Mouse (Mus musculus) CH12.LX (cell line): ENCODE measurements around the gene Zfp689. TPM values are rescaled to one million over a fixed set of nuclear protein-coding genes. Genes with fewer than 3 reads are reported as not detected.

Experiments
- DNase-seq: peaks from one replicate; pipeline ENCODE4 v3.0.0-alpha.2; 2013; ENCODE audit errors: extremely low read depth
- H3K27ac ChIP-seq: 2 replicates; pipeline ENCODE4 v1.5.1; 2012; ENCODE audit warnings: low read depth, mild to moderate bottlenecking, control low read depth, moderate library complexity; ENCODE audit not compliant: insufficient read depth
- H3K27me3 ChIP-seq: replicated peaks from 2 replicates; pipeline ENCODE3; 2012; ENCODE audit warnings: inconsistent platforms
- H3K36me3 ChIP-seq, 2 experiments: replicated peaks in 1 of 2; 2 replicates each; pipeline versions ENCODE3 to v1.6.1; 2012; ENCODE audit warnings: inconsistent platforms in 1 of 2, low read length in 1 of 2, mild to moderate bottlenecking in 1 of 2, mixed read lengths in 1 of 2, moderate library complexity in 1 of 2; ENCODE audit not compliant: control insufficient read depth in 1 of 2, insufficient read depth in 1 of 2
- H3K4me1 ChIP-seq, 2 experiments: 2 replicates each; pipeline ENCODE4 v1.6.1; 2012; ENCODE audit warnings: inconsistent platforms in 1 of 2, moderate library complexity in 1 of 2; ENCODE audit not compliant: insufficient read depth in 2 of 2, control insufficient read depth in 1 of 2
- H3K4me2 ChIP-seq: 2 replicates; pipeline ENCODE4 v1.6.1; 2012; ENCODE audit warnings: low read depth, mild to moderate bottlenecking, control low read depth; ENCODE audit not compliant: poor library complexity, insufficient read depth, severe bottlenecking
- H3K4me3 ChIP-seq, 3 experiments: fragments of 150-350 bp in 1 of 3; sonication (generic) in 1 of 3; replicated peaks in 1 of 3; 2 replicates each; pipeline versions ENCODE3 to v1.5.1; 2011 to 2012; ENCODE audit warnings: low read depth in 2 of 3, low read length in 2 of 3, mild to moderate bottlenecking in 2 of 3, moderate library complexity in 2 of 3, control low read depth in 1 of 3, improper control_type of control experiment in 1 of 3, inconsistent platforms in 1 of 3, mixed read lengths in 1 of 3; ENCODE audit not compliant: poor library complexity in 1 of 3
- H3K79me2 ChIP-seq: replicated peaks from 2 replicates; pipeline ENCODE4 v1.6.1; 2012; ENCODE audit warnings: mild to moderate bottlenecking, moderate library complexity; ENCODE audit not compliant: control insufficient read depth, poor library complexity, insufficient read depth, severe bottlenecking; ENCODE audit errors: extremely low read depth
- H3K9ac ChIP-seq: 2 replicates; pipeline ENCODE4 v1.6.1; 2012; ENCODE audit warnings: low read depth, mild to moderate bottlenecking, control low read depth, moderate library complexity; ENCODE audit not compliant: insufficient read depth
- H3K9me3 ChIP-seq: replicated peaks from 2 replicates; pipeline ENCODE3; 2012; ENCODE audit warnings: low read length, inconsistent platforms, mixed read lengths
- BHLHE40 ChIP-seq: IDR thresholded peaks from 2 replicates; pipeline ENCODE4 v1.6.1; 2011; ENCODE audit warnings: mild to moderate bottlenecking, low read depth, low read length, improper control_type of control experiment
- CHD1 ChIP-seq: IDR thresholded peaks from 2 replicates; pipeline ENCODE4 v1.6.1; 2012; ENCODE audit warnings: low read depth, low read length, improper control_type of control experiment, inconsistent platforms
- CHD2 ChIP-seq: IDR thresholded peaks from 2 replicates; pipeline ENCODE4 v1.6.1; 2011; ENCODE audit warnings: low read length, improper control_type of control experiment
- CTCF ChIP-seq, 2 experiments: IDR thresholded peaks in 1 of 2; conservative IDR thresholded peaks in 1 of 2; 2 replicates each; pipeline ENCODE4 v1.5.1; 2011 to 2012; ENCODE audit warnings: low read depth in 2 of 2, low read length in 2 of 2, improper control_type of control experiment in 1 of 2, inconsistent platforms in 1 of 2, mild to moderate bottlenecking in 1 of 2, moderate library complexity in 1 of 2
- ELF1 ChIP-seq: IDR thresholded peaks from 2 replicates; pipeline ENCODE4 v1.6.1; 2014; ENCODE audit warnings: low read depth, mild to moderate bottlenecking, inconsistent platforms, low read length, improper control_type of control experiment
- ETS1 ChIP-seq: conservative IDR thresholded peaks from 2 replicates; pipeline ENCODE4 v1.6.1; 2012; ENCODE audit warnings: low read depth, mild to moderate bottlenecking, inconsistent platforms, low read length, improper control_type of control experiment, moderate library complexity
- HCFC1 ChIP-seq: IDR thresholded peaks from 2 replicates; pipeline ENCODE4 v1.6.1; 2012; ENCODE audit warnings: low read depth, mild to moderate bottlenecking, inconsistent platforms, low read length, improper control_type of control experiment
- IRF4 ChIP-seq: IDR thresholded peaks from 2 replicates; pipeline ENCODE4 v1.6.1; 2014; ENCODE audit warnings: low read depth, mild to moderate bottlenecking, inconsistent platforms, low read length, improper control_type of control experiment
- JUN ChIP-seq: IDR thresholded peaks from 2 replicates; pipeline ENCODE4 v1.6.1; 2011; ENCODE audit warnings: low read depth, mild to moderate bottlenecking, low read length, improper control_type of control experiment, moderate library complexity; ENCODE audit not compliant: insufficient read depth
- MAFK ChIP-seq: IDR thresholded peaks from 2 replicates; pipeline ENCODE4 v1.6.1; 2011; ENCODE audit warnings: low read length, improper control_type of control experiment; ENCODE audit not compliant: insufficient replicate concordance
- MAX ChIP-seq: IDR thresholded peaks from 2 replicates; pipeline ENCODE4 v1.6.1; 2011; ENCODE audit warnings: low read length, improper control_type of control experiment
- MAZ ChIP-seq: IDR thresholded peaks from 2 replicates; pipeline ENCODE4 v1.6.1; 2012; ENCODE audit warnings: low read depth, mild to moderate bottlenecking, inconsistent platforms, low read length, improper control_type of control experiment, moderate library complexity
- MYC ChIP-seq: IDR thresholded peaks from 2 replicates; pipeline ENCODE4 v1.6.1; 2011; ENCODE audit warnings: low read depth, mild to moderate bottlenecking, improper control_type of control experiment, low read length
- NRF1 ChIP-seq: IDR thresholded peaks from 2 replicates; pipeline ENCODE4 v1.6.1; 2014; ENCODE audit warnings: low read depth, mild to moderate bottlenecking, inconsistent platforms, low read length, improper control_type of control experiment, moderate library complexity
- PAX5 ChIP-seq: IDR thresholded peaks from 2 replicates; pipeline ENCODE4 v1.6.1; 2012; ENCODE audit warnings: low read length, inconsistent platforms, mixed read lengths
- POLR2A ChIP-seq: IDR thresholded peaks from 2 replicates; pipeline ENCODE4 v1.6.1; 2011; ENCODE audit warnings: low read depth, mild to moderate bottlenecking, improper control_type of control experiment, low read length
- POLR2AphosphoS2 ChIP-seq: IDR thresholded peaks from 2 replicates; pipeline ENCODE4 v1.6.1; 2011; ENCODE audit warnings: low read depth, low read length, improper control_type of control experiment
- RAD21 ChIP-seq: IDR thresholded peaks from 2 replicates; pipeline ENCODE4 v1.6.1; 2011; ENCODE audit warnings: low read depth, mild to moderate bottlenecking, low read length, improper control_type of control experiment, moderate library complexity
- RCOR1 ChIP-seq: conservative IDR thresholded peaks from 2 replicates; pipeline ENCODE4 v1.6.1; 2012; ENCODE audit warnings: low read depth, mild to moderate bottlenecking, inconsistent platforms, low read length, improper control_type of control experiment
- SIN3A ChIP-seq: IDR thresholded peaks from 2 replicates; pipeline ENCODE4 v1.6.1; 2012; ENCODE audit warnings: low read length, improper control_type of control experiment, inconsistent platforms
- SMC3 ChIP-seq: IDR thresholded peaks from 2 replicates; pipeline ENCODE4 v1.6.1; 2011; ENCODE audit warnings: low read depth, low read length, improper control_type of control experiment
- USF2 ChIP-seq: conservative IDR thresholded peaks from 2 replicates; pipeline ENCODE4 v1.6.1; 2011; ENCODE audit warnings: low read depth, low read length, improper control_type of control experiment
- ZC3H11A ChIP-seq: IDR thresholded peaks from 2 replicates; pipeline ENCODE4 v1.6.1; 2012; ENCODE audit warnings: low read depth, mild to moderate bottlenecking, inconsistent platforms, low read length, improper control_type of control experiment
- ZMIZ1 ChIP-seq: IDR thresholded peaks from 2 replicates; pipeline ENCODE4 v1.6.1; 2012; ENCODE audit warnings: low read depth, mild to moderate bottlenecking, inconsistent platforms, low read length, improper control_type of control experiment
- ZNF384 ChIP-seq: IDR thresholded peaks from 2 replicates; pipeline ENCODE4 v1.6.1; 2012; ENCODE audit warnings: low read depth, low read length, improper control_type of control experiment, inconsistent platforms
- dilution Hi-C: fragments of 300-500 bp; cut with MboI; formaldehyde crosslinking; loops from 2 replicates; pipeline ENCODE4 v1.14.3; 2020; ENCODE audit warnings: low sequenced_read_pairs; ENCODE audit not compliant: extremely low pct_unique_long_range_greater_than_20kb, extremely low pct_ligation_motif_present
- in situ Hi-C: fragments of 300-500 bp; cut with MboI; formaldehyde crosslinking; loops from 3 replicates; pipeline ENCODE4 v1.14.3; 2019; ENCODE audit warnings: low sequenced_read_pairs, low pct_ligation_motif_present, low pct_unique_long_range_greater_than_20kb, mixed read lengths
- polyA plus RNA-seq: library from polyadenylated mRNA; unstranded; fragments of >175 nt; gene quantifications from 2 replicates; pipeline ENCODE4 v1.2.1, GENCODE M21; 2012; ENCODE audit warnings: low read depth; ENCODE audit not compliant: insufficient read length
- total RNA-seq, 2 experiments: library from RNA; depleted of rRNA; stranded (reverse); fragments of 300-350 nt in 1 of 2; fragments of >200 nt in 1 of 2; gene quantifications; 2 replicates each; pipeline ENCODE4 v1.2.3; 2012 to 2014

Gene Zfp689
- total and polyA plus RNA-seq, 3 experiments, result 2.3 to 3.6 (median 3.2) TPM

GRCm38 (mm10) chr7:127470743-127471645 is 22.0 kb upstream of the Zfp689 start (continued):
- TF ChIP-seq MYC (no peak; the same call in 1 of the 2 replicates), IRF4 (no peak; the same call in 1 of the 2 replicates), ZMIZ1 (peak; percentile 69), RCOR1 (peak; percentile 91), SIN3A (peak; percentile 81), BHLHE40 (0 out of 2 replicates have a peak, but pooled peaks have one; percentile 10), SMC3 (no peak; the same call in 1 of the 2 replicates), JUN (no peak), CHD2 (peak; percentile 70)

- in situ Hi-C loops (no loop called here), dilution Hi-C loops (no loop called here)
- Histone ChIP-seq H3K36me3 (peaks cover 33 to 54% of the 10 kb centered on the region in 2 experiments), H3K4me2 (peak overlapping the region; percentile 85)
- DNase-seq, result peak; percentile 39
- TF ChIP-seq IRF4, result no peak
- no peak for TF ChIP-seq PAX5
- TF ChIP-seq CHD1, result 0 out of 2 replicates have a peak, but pooled peaks have one; percentile 30
- 0 out of 2 replicates have a peak, but pooled peaks have one; percentile 3 for TF ChIP-seq POLR2A
- TF ChIP-seq POLR2AphosphoS2, result no peak
- TF ChIP-seq BHLHE40, result no peak
- TF ChIP-seq RAD21, result no peak
- no peak for TF ChIP-seq ZC3H11A
- no peak for TF ChIP-seq CHD2
- TF ChIP-seq, all 38 proteins: peak for 2
- no peaks in the 10 kb centered on the region for H3K27me3 ChIP-seq
- peak overlapping the region; percentile 57 for H3K27ac ChIP-seq
- H3K79me2 ChIP-seq, result peaks cover 5% of the 10 kb centered on the region; the same call in 1 of the 2 replicates
- H3K4me3 ChIP-seq, result peak overlapping the region; percentile 64 to 82 (median 77)
- H3K9ac ChIP-seq, result peak overlapping the region; percentile 94
- peaks cover 16% of the 10 kb centered on the region for H3K9me3 ChIP-seq
- H3K4me1 ChIP-seq, result peaks cover 3 to 20% of the 10 kb centered on the region in 2 experiments; a peak in 2 of 4 replicates
These were observed 21.2 kb upstream of the Zfp689 start for GRCm38 (mm10) chr7:127470011-127470715.

- no peak overlapping the region for H3K9ac ChIP-seq
- dilution Hi-C loops, result no loop called here
- H3K36me3 ChIP-seq, result peaks cover 19 to 39% of the 10 kb centered on the region in 2 experiments
- no peak overlapping the region for H3K4me3 ChIP-seq
- DNase-seq, result no peak
- H3K27me3 ChIP-seq, result no peaks in the 10 kb centered on the region
- peaks cover 4% of the 10 kb centered on the region for H3K79me2 ChIP-seq
- H3K27ac ChIP-seq, result no peak overlapping the region
- H3K4me2 ChIP-seq, result no peak overlapping the region
- in situ Hi-C loops, result no loop called here
- peaks cover 16% of the 10 kb centered on the region for H3K9me3 ChIP-seq
- peaks cover 0 to 13% of the 10 kb centered on the region in 2 experiments; a peak in 2 of 4 replicates for H3K4me1 ChIP-seq
- TF ChIP-seq CHD1, result no peak
- TF ChIP-seq IRF4, result no peak
- TF ChIP-seq ZNF384, result no peak
- no peak for TF ChIP-seq NRF1
- no peak for TF ChIP-seq RAD21
- TF ChIP-seq POLR2AphosphoS2, result no peak
- TF ChIP-seq ETS1, result no peak
- no peak for TF ChIP-seq ELF1
- TF ChIP-seq MAFK, result no peak
- no peak for TF ChIP-seq SMC3
- no peak for TF ChIP-seq MAZ
- no peak for TF ChIP-seq CTCF (conservative IDR thresholded peaks at IDR 0.05 in 1 of 2, IDR thresholded peaks at IDR 0.05 in 1 of 2; ENCODE audit: low read depth in 2 of 2, low read length in 2 of 2)
- TF ChIP-seq HCFC1, result no peak
- no peak for TF ChIP-seq USF2
- no peak for TF ChIP-seq RCOR1
- no peak for TF ChIP-seq MAX
- TF ChIP-seq ZC3H11A, result no peak
- no peak for TF ChIP-seq PAX5
These were observed 17.6 kb upstream of the Zfp689 start for GRCm38 (mm10) chr7:127466606-127467005.
